Mouse (Mus musculus) heart, embryonic 16.5 days (tissue): Measurements from ENCODE around the gene Gng7. TPM values are rescaled to one million over a fixed set of nuclear protein-coding genes. Genes with fewer than 3 reads are reported as not detected.

ENCODE experiments used
- ATAC-seq: fragments of 200-750 bp; cut with Nextera tagmentation; replicated peaks from 2 replicates; pipeline ENCODE4 v1.8.0; 2017; ENCODE audit warnings: moderate number of reproducible peaks; ENCODE audit not compliant: insufficient read depth, low FRiP score; ENCODE audit errors: extremely low read depth
- H3K27ac ChIP-seq: fragments of 300-500 bp; sonication (generic); 2 replicates; pipeline ENCODE4 v1.5.1; 2014; ENCODE audit warnings: mild to moderate bottlenecking, low read length, control low read depth, moderate library complexity
- H3K27me3 ChIP-seq: fragments of 300-500 bp; sonication (generic); 2 replicates; pipeline ENCODE4 v1.6.1; 2014; ENCODE audit warnings: low read length, mixed read lengths; ENCODE audit not compliant: control insufficient read depth, insufficient read depth
- H3K36me3 ChIP-seq: fragments of 300-500 bp; sonication (generic); 2 replicates; pipeline ENCODE4 v1.6.1; 2014; ENCODE audit not compliant: control insufficient read depth, insufficient read depth
- H3K4me1 ChIP-seq: fragments of 300-500 bp; sonication (generic); 2 replicates; pipeline ENCODE4 v1.6.1; 2014; ENCODE audit warnings: low read length, mixed read lengths; ENCODE audit not compliant: control insufficient read depth, insufficient read depth
- H3K4me2 ChIP-seq: fragments of 300-500 bp; sonication (generic); 2 replicates; pipeline ENCODE4 v1.6.1; 2014; ENCODE audit warnings: low read depth, mild to moderate bottlenecking, control low read depth, low read length
- H3K4me3 ChIP-seq: fragments of 300-500 bp; sonication (generic); 2 replicates; pipeline ENCODE4 v1.5.1; 2014; ENCODE audit warnings: mild to moderate bottlenecking, control low read depth, low read length
- H3K9ac ChIP-seq: fragments of 300-500 bp; sonication (generic); 2 replicates; pipeline ENCODE4 v1.6.1; 2014; ENCODE audit warnings: low read length, control low read depth
- H3K9me3 ChIP-seq: fragments of 300-500 bp; sonication (generic); replicated peaks from 2 replicates; pipeline ENCODE4 v1.6.1; 2016; ENCODE audit warnings: low read length; ENCODE audit not compliant: control insufficient read depth
- WGBS: fragments of 180-500 bp; shearing (Covaris S2); extraction: QIAGEN DNeasy Blood & Tissue Kit; methylation state at CpG from one replicate; pipeline ENCODE4 v1.1.7; 2014; 5-methylcytosine and 5-hydroxymethylcytosine counted together
- polyA plus RNA-seq: library from polyadenylated mRNA; unstranded; fragments of >200 nt; fragmentation: Nextera tagmentation; extraction: Ambion mirVana; gene quantifications from 2 replicates; pipeline ENCODE4 v1.2.1, GENCODE M21; 2015

Gene Gng7
- polyA plus RNA-seq, 1 experiment from 2014 or later = 1.4 TPM

DNA sequence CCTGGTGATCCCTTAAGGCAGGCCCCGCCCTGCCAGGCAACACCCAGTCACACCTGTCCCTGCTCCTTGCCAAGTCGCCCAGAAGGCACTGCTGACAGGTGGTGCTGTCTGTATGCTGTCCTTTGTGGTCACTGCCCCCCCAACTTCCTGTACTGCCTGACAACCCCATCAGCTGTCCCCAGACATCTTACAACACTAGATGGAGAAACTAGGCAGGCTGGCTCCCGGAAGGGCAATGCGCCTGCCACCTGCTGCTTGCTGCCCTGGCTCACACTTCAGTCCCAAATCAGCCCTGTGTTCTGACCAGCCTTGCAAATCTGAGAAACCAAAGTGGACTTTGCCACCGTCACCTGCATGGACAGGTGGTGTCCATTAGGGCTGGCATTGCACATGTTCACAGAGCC lies 100.5 kb downstream of the Gng7 start:
- no peaks in the 10 kb centered on the region for H3K9me3 ChIP-seq
- no peak overlapping the region for H3K4me3 ChIP-seq
- H3K9ac ChIP-seq = no peak overlapping the region
- H3K4me2 ChIP-seq = no peak overlapping the region
- H3K4me1 ChIP-seq = peaks cover 12% of the 10 kb centered on the region
- WGBS = 82% methylated on average over 5 of the region's 5 CpGs
- ATAC-seq = no peak
- H3K27me3 ChIP-seq = no peaks in the 10 kb centered on the region
- H3K36me3 ChIP-seq = peaks cover 5% of the 10 kb centered on the region; the same call in 1 of the 2 replicates
- H3K27ac ChIP-seq = no peak overlapping the region

DNA sequence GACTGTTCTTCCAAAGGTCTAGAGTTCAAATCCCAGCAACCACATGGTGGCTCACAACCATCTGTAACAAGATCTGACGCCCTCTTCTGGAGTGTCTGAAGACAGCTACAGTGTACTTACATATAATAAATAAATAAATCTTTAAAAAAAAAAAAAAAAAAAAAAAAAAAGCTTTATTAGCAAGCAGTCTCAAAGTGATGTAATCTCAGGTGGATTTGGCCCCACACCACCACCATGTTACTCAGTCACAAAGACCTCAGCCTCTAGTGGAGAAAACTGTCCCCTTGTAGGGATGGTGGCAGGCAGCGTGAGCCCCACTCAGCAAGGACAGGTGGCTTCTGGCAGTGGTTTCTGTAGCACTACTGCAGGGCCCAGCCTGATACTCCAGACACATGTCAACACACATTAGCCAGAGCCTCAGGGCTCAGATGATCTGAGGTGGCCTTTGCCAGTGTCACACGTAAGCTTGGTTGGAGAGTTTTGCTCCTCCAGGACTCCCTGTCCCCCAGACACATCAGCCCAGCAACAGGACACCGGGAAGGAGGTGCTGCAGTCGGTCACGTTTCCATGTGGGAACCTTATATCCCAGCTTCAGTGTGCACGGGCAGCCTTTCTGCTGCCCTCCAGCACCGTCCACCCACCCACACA lies 101.3 kb downstream of the Gng7 start:
- 81% methylated on average over 7 of the region's 8 CpGs for WGBS
- Histone ChIP-seq H3K36me3 (peaks cover 10% of the 10 kb centered on the region; the same call in 1 of the 2 replicates), H3K27me3 (no peaks in the 10 kb centered on the region), H3K27ac (no peak overlapping the region), H3K9me3 (no peaks in the 10 kb centered on the region), H3K4me3 (no peak overlapping the region), H3K4me1 (peaks cover 12% of the 10 kb centered on the region), H3K9ac (no peak overlapping the region), H3K4me2 (no peak overlapping the region)
- ATAC-seq = no peak

DNA sequence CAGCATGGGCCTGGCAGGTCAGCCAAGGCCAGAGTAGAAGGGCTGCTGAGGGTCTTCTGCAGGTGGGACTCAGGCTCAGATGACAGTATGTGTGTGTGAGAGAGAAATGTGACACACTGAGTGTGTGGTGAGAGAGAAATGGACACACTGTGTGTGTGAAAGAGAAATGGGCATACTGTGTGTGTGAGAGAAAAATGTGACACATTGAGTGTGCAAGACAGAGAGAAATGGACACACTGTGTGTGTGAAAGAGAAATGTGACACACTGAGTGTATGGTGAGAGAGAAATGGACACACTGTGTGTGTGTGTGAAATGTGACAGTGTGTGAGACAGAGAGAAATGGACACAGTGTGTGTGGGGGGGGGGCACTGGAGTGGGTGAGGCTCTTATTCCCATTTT lies 102.9 kb downstream of the Gng7 start:
- Histone ChIP-seq H3K36me3 (peaks cover 19% of the 10 kb centered on the region), H3K4me2 (no peak overlapping the region), H3K4me3 (no peak overlapping the region), H3K9ac (no peak overlapping the region), H3K27me3 (no peaks in the 10 kb centered on the region), H3K27ac (no peak overlapping the region), H3K4me1 (peaks cover 7% of the 10 kb centered on the region), H3K9me3 (no peaks in the 10 kb centered on the region)
- no peak for ATAC-seq

DNA sequence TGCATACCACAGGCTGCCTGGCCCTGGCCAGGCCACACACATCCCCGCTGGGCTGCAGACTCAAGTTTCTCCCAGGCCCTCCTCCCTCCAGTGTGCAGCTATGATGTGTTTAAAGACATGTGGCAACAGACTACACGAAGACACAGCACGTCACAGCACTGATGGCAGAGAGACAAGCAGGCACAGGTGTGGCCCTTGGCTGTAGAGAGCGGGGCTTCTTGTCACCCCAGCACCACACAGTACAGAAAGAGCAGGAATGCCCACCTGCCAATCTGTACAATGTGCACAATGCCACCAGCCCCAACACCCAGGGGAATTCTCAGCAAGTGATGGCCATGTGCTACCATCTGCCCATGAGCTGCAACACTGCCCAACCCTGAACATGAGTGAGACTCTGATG lies 103.4 kb downstream of the Gng7 start:
- Histone ChIP-seq H3K4me3 (no peak overlapping the region), H3K27me3 (no peaks in the 10 kb centered on the region), H3K9me3 (no peaks in the 10 kb centered on the region), H3K27ac (no peak overlapping the region), H3K4me1 (peaks cover 2% of the 10 kb centered on the region; the same call in 1 of the 2 replicates), H3K36me3 (peaks cover 19% of the 10 kb centered on the region), H3K9ac (no peak overlapping the region), H3K4me2 (no peak overlapping the region)
- ATAC-seq = no peak
- 93% methylated on average over 4 of the region's 4 CpGs for WGBS

DNA sequence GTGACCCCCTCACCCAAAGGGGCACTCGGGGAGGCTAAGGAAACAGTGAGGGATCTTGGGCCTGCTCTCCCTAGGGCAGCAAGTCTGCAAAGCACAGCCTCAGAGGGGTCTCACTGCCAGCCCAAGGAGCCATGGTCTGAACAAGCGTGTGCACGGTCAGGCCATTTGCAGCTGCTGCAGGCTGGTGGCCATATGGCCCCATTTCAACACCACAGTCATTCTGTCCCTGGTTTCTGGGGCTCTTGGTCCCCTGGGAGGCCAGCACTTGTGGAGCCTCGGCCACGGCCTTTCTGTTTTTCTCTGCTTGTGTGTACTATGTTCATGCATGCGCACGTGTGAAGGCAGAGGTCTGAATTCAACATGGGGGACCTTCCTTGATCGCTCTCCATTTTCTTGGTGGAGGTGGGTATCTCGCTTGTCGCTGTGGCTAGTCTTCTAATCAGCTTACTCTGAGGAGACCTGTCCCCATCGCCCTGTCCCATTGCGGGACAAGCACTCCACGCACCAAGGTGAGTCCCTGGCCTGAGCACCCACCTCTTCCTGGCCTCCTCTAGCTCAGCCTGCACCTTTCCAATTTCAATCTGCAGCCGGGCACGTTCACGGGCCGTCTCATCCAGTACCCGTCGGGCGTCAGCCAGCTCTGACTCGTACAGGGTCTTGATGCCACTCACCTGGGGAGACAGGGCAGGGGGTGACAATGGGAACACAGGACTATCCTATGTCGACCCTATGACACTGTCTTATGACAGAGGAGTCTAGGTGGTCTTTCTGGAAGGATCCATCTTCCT lies 105.2 kb downstream of the Gng7 start:
- no peaks in the 10 kb centered on the region for H3K4me1 ChIP-seq
- no peaks in the 10 kb centered on the region for H3K27me3 ChIP-seq
- ATAC-seq = no peak
- no peak overlapping the region for H3K4me3 ChIP-seq
- peaks cover 28% of the 10 kb centered on the region for H3K36me3 ChIP-seq
- H3K9ac ChIP-seq = no peak overlapping the region
- H3K4me2 ChIP-seq = no peak overlapping the region
- no peak overlapping the region for H3K27ac ChIP-seq
- 94% methylated on average over 22 of the region's 22 CpGs for WGBS
- H3K9me3 ChIP-seq = no peaks in the 10 kb centered on the region

DNA sequence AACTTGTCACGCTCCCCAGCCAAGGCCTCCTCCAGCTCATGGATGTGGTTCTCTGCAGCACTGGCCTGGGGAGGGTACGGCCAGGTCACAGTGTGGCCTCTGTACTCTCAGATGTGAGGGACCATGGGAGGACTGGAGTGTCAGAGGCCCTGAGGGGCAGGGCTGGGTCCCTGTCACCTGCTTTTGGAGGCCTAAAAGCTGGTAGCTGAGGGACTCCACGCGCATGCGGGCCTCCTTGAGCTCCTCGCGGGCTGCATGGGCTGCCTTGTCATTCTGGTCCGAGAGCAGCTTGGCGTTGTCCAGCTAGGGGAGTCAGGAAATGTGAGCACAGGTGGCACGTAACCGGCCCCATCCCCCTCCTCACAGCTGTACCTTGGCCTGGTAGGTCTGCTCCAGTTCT lies 110.0 kb downstream of the Gng7 start:
- Histone ChIP-seq H3K4me2 (no peak overlapping the region), H3K9me3 (no peaks in the 10 kb centered on the region), H3K4me3 (no peak overlapping the region), H3K27ac (no peak overlapping the region), H3K9ac (no peak overlapping the region), H3K4me1 (peaks cover 6% of the 10 kb centered on the region), H3K36me3 (peaks cover 42% of the 10 kb centered on the region), H3K27me3 (no peaks in the 10 kb centered on the region)
- ATAC-seq = no peak
- 87% methylated on average over 11 of the region's 11 CpGs for WGBS

DNA sequence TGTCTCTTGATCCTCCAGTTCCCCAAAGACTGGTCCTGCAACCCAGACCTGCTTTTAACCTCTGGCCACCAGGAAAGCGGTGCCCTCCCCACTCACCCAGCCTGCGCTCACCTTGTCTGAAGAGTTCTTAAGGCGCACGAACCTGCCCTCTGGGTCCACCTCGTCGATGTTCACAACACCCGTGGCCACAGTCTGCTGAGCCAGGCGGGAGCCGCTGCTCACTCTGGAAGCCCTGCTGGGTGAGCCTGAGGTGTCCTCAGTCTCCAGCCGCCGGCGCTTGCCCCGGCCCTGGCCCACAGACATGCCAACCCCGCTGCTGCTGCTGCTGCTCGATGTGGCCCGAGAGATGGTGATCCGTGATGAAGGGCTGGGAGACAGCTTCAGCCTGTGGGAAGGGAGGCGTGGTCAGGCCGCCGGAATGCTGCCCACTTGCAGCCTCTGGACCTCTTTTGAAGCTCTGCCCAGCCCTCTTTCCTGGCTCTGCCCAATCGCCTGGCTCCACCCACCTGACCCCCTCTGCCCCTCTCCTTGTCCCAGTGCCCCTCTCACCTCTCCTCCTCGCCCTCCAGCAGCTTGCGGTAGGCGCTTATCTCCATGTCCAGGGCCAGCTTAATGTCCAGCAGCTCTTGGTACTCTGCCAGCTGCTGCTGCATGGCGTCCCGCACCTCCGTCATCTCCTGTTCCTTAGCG lies 110.6 kb downstream of the Gng7 start:
- no peak overlapping the region for H3K27ac ChIP-seq
- H3K4me1 ChIP-seq = peaks cover 10% of the 10 kb centered on the region
- no peaks in the 10 kb centered on the region for H3K27me3 ChIP-seq
- no peak overlapping the region for H3K4me2 ChIP-seq
- H3K9me3 ChIP-seq = no peaks in the 10 kb centered on the region
- no peak overlapping the region for H3K9ac ChIP-seq
- WGBS = 71% methylated on average over 28 of the region's 28 CpGs
- no peak overlapping the region for H3K4me3 ChIP-seq
- peaks cover 38% of the 10 kb centered on the region for H3K36me3 ChIP-seq
- ATAC-seq = no peak

DNA sequence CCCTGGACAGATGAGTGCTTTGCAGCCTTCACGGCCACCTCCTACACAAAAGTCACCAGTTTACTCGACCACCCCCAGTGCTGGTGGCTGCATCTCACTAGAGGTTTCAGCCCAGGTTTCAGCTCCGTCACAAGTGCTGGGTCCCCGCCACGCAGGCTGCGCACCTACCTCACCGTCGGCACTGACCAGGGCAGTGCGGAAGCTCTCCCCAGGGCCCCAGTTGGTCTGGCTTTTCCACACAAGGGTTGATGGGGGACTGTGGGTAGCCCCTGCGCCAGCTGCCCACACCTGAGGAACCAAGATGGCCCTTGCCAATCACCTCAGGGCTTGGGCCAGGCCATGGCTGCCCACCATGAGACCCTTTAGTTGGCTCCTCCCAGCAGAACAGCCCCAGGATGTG lies 111.5 kb downstream of the Gng7 start:
- Histone ChIP-seq H3K4me3 (no peak overlapping the region), H3K4me1 (peaks cover 10% of the 10 kb centered on the region), H3K4me2 (no peak overlapping the region), H3K36me3 (peaks cover 40% of the 10 kb centered on the region), H3K27me3 (no peaks in the 10 kb centered on the region), H3K9me3 (no peaks in the 10 kb centered on the region), H3K9ac (no peak overlapping the region), H3K27ac (no peak overlapping the region)
- no peak for ATAC-seq
- 91% methylated on average over 10 of the region's 10 CpGs for WGBS
